Mouse (Mus musculus): ENCODE measurements around the gene Rere.
A peak's percentile ranks its signal among the peaks of the same experiment; 100 is the strongest.

Rere gene

GRCm38 (mm10) chr4:150608670-150609069 lies 327.2 kb downstream of the Rere start:
- no peak for DNase-seq (ENCODE audit: low spot score in 2 of 2)

GRCm38 (mm10) chr4:150613715-150614114 lies 332.3 kb downstream of the Rere start:
- DNase-seq (ENCODE audit: low spot score in 2 of 2) = no peak

- no peak for DNase-seq (ENCODE audit: low spot score in 2 of 2)
These were observed 334.0 kb downstream of the Rere start for GRCm38 (mm10) chr4:150615251-150616028.

GRCm38 (mm10) chr4:150616029-150616420 lies 334.6 kb downstream of the Rere start:
- no peak for DNase-seq (ENCODE audit: low spot score in 2 of 2)

- no peak for DNase-seq (ENCODE audit: low spot score in 2 of 2)
These were observed 335.4 kb downstream of the Rere start for GRCm38 (mm10) chr4:150616841-150617240.

- DNase-seq (ENCODE audit: low spot score in 2 of 2) = no peak
These were observed 337.6 kb downstream of the Rere start for GRCm38 (mm10) chr4:150619011-150619410.

- DNase-seq (ENCODE audit: low spot score in 2 of 2) = no peak
These were observed 341.2 kb downstream of the Rere start for GRCm38 (mm10) chr4:150622641-150623040.

GRCm38 (mm10) chr4:150624214-150624823 lies 342.9 kb downstream of the Rere start:
- no peak for DNase-seq (ENCODE audit: low spot score in 2 of 2)

GRCm38 (mm10) chr4:150624933-150625332 lies 343.5 kb downstream of the Rere start:
- no peak for DNase-seq (ENCODE audit: low spot score in 2 of 2)

GRCm38 (mm10) chr4:150625425-150625824 lies 344.0 kb downstream of the Rere start:
- DNase-seq (ENCODE audit: low spot score in 2 of 2) = peak in 1 of 2 experiments; percentile 77

GRCm38 (mm10) chr4:150625951-150626732 lies 344.7 kb downstream of the Rere start:
- no peak for DNase-seq (ENCODE audit: low spot score in 2 of 2)

GRCm38 (mm10) chr4:150629266-150629665 lies 347.8 kb downstream of the Rere start:
- no peak for DNase-seq (ENCODE audit: low spot score in 2 of 2)

GRCm38 (mm10) chr4:150635568-150635967 lies 354.1 kb downstream of the Rere start:
- no peak for DNase-seq (ENCODE audit: low spot score in 2 of 2)

- DNase-seq (ENCODE audit: low spot score in 2 of 2) = no peak
These were observed 355.2 kb downstream of the Rere start for GRCm38 (mm10) chr4:150636635-150637034.

GRCm38 (mm10) chr4:150644299-150644698 lies 362.9 kb downstream of the Rere start:
- DNase-seq (ENCODE audit: low spot score in 2 of 2) = no peak

GRCm38 (mm10) chr4:150649327-150649726 lies 367.9 kb downstream of the Rere start:
- no peak for DNase-seq (ENCODE audit: low spot score in 2 of 2)

GRCm38 (mm10) chr4:150651390-150652277 lies 370.2 kb downstream of the Rere start, which contains the start of gene Slc45a1:
TSS of gene Slc45a1 (minus strand) at chr4:150652174.
- peak; percentile 70 to 73 for DNase-seq (ENCODE audit: low spot score in 2 of 2)

GRCm38 (mm10) chr4:150653072-150653599 lies 371.7 kb downstream of the Rere start:
- no peak for DNase-seq (ENCODE audit: low spot score in 2 of 2)

GRCm38 (mm10) chr4:150655989-150656388 lies 374.5 kb downstream of the Rere start:
- peak; percentile 88 to 91 for DNase-seq (ENCODE audit: low spot score in 2 of 2)

GRCm38 (mm10) chr4:150656504-150656903 lies 375.1 kb downstream of the Rere start:
- no peak for DNase-seq (ENCODE audit: low spot score in 2 of 2)
